Mouse (Mus musculus) E14TG2a.4 (cell line): ENCODE measurements at regions not wholly inside any gene's neighbourhood (a gene's known extent, or its start where the extent isn't known, plus 50 kb on each side); places are given as distances from the start of the nearest gene placed in this dataset.

ENCODE experiments used
- H3K27me3 ChIP-seq: 2 replicates; pipeline ENCODE4 v1.6.1; 2014; ENCODE audit warnings: low read length, control low read depth; ENCODE audit not compliant: insufficient read depth
- H3K36me3 ChIP-seq: 2 replicates; pipeline ENCODE4 v1.6.1; 2014; ENCODE audit warnings: low read length, control low read depth; ENCODE audit not compliant: insufficient read depth
- H3K4me1 ChIP-seq: replicated peaks from 2 replicates; pipeline ENCODE4 v1.6.1; 2014; ENCODE audit warnings: low read depth, low read length, control low read depth
- H3K4me3 ChIP-seq: replicated peaks from 2 replicates; pipeline ENCODE4 v1.5.1; 2014; ENCODE audit warnings: mild to moderate bottlenecking, low read length
- H3K9me3 ChIP-seq: 2 replicates; pipeline ENCODE4 v1.6.1; 2014; ENCODE audit warnings: low read length, control low read depth
- CTCF ChIP-seq: conservative IDR thresholded peaks from 2 replicates; pipeline ENCODE4 v1.5.1; 2014; ENCODE audit warnings: low read length
- NANOG ChIP-seq: IDR thresholded peaks from 2 replicates; pipeline ENCODE4 v1.6.1; 2014; ENCODE audit warnings: borderline replicate concordance, low read length, mixed read lengths
- POU5F1 ChIP-seq: IDR thresholded peaks from 2 replicates; pipeline ENCODE4 v1.6.1; 2014; ENCODE audit warnings: low read length, borderline replicate concordance

DNA sequence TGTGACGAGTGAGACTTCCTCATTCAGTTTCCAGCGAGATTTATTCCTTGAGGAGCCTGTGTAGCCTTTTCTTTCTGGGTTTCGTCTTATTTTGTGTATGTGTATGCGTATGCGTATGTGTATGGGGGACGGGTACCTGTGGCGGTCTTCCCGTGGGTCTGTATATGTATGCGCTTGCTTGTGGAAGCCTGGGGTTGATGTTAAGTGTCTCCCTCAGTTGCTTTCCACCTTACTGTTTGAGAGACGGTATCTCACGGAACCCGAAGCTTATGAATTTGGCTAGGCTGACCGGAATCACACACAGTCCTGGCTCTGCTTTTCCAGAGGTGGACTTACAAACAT is 87.1 kb downstream of the Ankrd50 start:
- no peak for TF ChIP-seq NANOG
- TF ChIP-seq POU5F1, result no peak
- no peak for TF ChIP-seq CTCF
- no peak overlapping the region for H3K4me3 ChIP-seq
- H3K36me3 ChIP-seq, result no peaks in the 10 kb centered on the region
- H3K27me3 ChIP-seq, result no peaks in the 10 kb centered on the region
- H3K9me3 ChIP-seq, result no peaks in the 10 kb centered on the region
- no peaks in the 10 kb centered on the region for H3K4me1 ChIP-seq

DNA sequence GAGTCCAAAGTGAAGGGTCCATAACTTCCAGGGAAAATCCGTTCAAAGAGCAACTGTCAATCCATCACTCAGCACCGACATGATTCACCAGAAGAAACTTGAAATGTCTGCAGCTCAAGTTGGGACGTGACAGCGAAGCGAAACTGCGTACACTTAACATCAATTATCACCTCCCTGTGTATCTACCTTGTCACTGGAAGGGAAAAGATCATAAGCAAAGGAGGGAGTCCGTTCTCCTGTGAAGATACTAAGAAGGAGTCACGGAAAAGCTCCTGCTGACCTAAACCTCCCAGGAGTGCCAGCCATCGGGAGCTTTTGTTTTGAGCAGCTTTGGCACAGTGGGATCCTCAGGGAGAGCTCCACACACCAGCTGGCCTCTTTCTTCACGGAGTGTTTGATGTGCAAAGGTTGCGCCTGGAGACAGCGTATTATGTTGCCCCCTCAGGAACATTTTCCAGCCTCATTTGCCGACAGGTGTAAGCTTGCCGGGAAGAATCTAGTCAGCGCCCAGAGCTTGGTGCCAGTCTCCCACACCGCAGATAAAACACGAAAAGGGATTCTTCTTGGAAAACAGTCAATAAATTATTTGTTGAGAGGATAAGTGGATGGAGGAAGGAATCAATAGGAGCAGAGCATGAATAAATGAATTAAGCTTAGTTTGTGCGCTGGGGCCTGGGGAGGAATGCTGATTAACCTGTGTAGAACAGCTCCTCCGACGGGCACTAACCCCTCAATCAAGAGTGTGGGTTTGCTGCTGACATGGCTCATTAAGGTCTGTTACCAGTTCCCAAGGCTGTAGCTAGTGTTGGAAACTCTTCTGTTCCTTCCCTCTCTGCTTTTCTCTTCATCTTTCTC is 87.7 kb downstream of the Ankrd50 start:
- no peak overlapping the region for H3K4me3 ChIP-seq
- H3K36me3 ChIP-seq, result no peaks in the 10 kb centered on the region
- H3K9me3 ChIP-seq, result no peaks in the 10 kb centered on the region
- H3K27me3 ChIP-seq, result no peaks in the 10 kb centered on the region
- no peaks in the 10 kb centered on the region for H3K4me1 ChIP-seq
- TF ChIP-seq NANOG (no peak), CTCF (no peak), POU5F1 (no peak)

DNA sequence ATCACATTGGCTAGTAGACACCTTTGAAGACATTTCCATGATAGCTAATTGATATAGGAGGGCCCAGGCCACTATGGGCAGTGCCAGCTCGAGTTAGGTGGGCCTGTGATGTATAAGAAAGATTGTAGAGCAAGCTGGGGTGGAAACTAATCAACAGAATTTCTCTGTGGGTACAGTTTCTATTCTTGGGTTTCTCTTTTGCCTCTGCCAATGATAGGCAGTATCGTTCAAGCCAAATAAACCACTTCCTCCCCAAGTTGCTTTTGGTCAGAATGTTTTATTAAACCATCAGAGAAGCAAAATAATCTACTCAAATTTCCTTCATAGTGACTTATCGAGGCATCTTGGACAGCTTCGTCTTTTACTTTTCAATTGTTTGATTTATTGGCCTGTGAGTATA is 90.3 kb downstream of the Ankrd50 start:
- Histone ChIP-seq H3K27me3 (no peaks in the 10 kb centered on the region), H3K9me3 (no peaks in the 10 kb centered on the region), H3K4me3 (no peak overlapping the region), H3K4me1 (no peaks in the 10 kb centered on the region), H3K36me3 (no peaks in the 10 kb centered on the region)
- no peak for TF ChIP-seq POU5F1
- no peak for TF ChIP-seq NANOG
- TF ChIP-seq CTCF, result no peak

DNA sequence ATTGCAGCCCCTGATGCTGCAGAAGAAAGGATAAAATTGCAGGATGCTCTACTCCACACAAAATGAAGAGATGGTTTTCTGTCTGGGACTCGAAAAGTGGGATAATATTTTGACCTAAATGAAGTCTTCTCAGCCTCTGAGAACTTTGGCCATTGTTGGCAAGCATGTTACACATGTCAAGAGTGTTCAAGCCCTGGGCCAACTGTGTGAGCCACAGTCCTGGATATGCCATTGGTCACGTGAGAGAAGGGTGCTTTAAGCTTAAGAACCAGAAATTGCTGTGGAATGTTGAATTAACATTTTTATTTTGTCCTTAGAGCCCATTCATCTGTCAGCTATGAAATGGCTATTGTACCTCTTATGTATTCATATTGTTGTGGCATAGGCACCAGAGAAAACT is 95.0 kb downstream of the Ankrd50 start:
- Histone ChIP-seq H3K4me1 (no peaks in the 10 kb centered on the region), H3K36me3 (no peaks in the 10 kb centered on the region), H3K4me3 (no peak overlapping the region), H3K27me3 (no peaks in the 10 kb centered on the region), H3K9me3 (no peaks in the 10 kb centered on the region)
- no peak for TF ChIP-seq NANOG
- no peak for TF ChIP-seq POU5F1
- TF ChIP-seq CTCF, result no peak

DNA sequence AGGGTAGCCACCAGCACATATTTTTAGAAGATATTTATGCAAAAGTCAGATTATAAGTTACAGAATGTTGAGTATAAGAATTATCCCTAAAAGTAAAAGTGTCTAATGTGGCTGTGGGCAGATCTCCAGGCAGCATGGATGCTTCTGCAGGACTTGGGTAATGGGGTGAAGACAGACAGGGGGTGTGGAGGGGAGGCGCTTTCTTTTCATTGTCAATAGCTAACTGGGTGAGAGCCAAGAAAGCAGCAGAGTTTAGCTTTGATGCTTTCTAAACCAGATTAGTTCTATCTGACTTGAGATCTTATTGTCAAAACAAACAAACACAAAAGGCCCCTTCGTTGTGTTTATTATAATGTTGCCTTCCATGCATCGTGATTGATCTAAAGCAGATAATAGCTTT is 95.7 kb downstream of the Ankrd50 start:
- H3K4me1 ChIP-seq, result no peaks in the 10 kb centered on the region
- H3K27me3 ChIP-seq, result no peaks in the 10 kb centered on the region
- TF ChIP-seq NANOG (no peak), POU5F1 (no peak), CTCF (no peak)
- no peak overlapping the region for H3K4me3 ChIP-seq
- no peaks in the 10 kb centered on the region for H3K36me3 ChIP-seq
- H3K9me3 ChIP-seq, result no peaks in the 10 kb centered on the region

DNA sequence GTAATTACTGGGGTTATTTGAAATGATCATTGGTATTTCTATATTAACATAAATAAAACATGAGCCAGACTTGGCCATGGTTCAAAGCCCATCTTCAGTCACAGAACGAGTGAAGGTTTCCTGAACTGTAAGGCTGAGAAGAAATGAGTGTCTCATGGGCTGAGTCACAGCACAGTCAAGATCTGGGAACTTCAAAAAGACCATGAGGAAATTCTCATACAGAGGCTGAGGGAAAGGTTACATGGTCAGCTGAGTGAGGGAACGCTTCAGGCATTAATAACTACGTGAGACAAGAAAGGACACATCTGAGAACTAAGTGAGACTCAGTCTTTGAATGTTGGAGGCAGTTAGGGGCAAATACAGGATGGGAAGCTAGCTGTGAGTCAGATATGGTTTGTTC is 101.9 kb downstream of the Ankrd50 start:
- TF ChIP-seq CTCF (no peak), POU5F1 (no peak), NANOG (no peak)

DNA sequence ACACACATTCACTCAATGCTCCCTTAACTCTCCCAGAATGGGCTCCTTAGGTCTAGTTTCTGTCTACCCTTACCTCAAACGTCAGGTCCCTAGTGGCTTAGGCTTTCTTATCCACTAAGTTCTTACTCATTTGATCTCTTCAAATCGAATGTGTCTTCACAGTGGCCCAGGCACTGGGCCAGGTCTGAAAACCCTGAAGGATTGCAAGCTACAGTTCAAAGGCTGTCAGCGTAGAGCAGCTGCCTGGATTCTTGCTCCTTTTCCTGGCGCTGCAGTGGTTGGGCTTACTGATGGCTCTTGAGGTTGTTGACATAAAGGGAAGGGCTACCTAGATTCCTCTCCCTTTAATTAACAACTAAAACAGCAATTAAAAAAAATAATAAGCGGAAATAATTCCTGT is 103.0 kb downstream of the Ankrd50 start:
- H3K9me3 ChIP-seq, result peaks cover 6% of the 10 kb centered on the region; the same call in 1 of the 2 replicates
- no peaks in the 10 kb centered on the region for H3K4me1 ChIP-seq
- H3K27me3 ChIP-seq, result no peaks in the 10 kb centered on the region
- no peaks in the 10 kb centered on the region for H3K36me3 ChIP-seq
- no peak for TF ChIP-seq CTCF
- no peak for TF ChIP-seq NANOG
- no peak for TF ChIP-seq POU5F1
- H3K4me3 ChIP-seq, result no peak overlapping the region

More for the DNA sequence above, 101.9 kb downstream of the Ankrd50 start:
- no peaks in the 10 kb centered on the region for H3K36me3 ChIP-seq
- H3K27me3 ChIP-seq, result no peaks in the 10 kb centered on the region
- no peaks in the 10 kb centered on the region for H3K4me1 ChIP-seq
- H3K9me3 ChIP-seq, result peaks cover 5% of the 10 kb centered on the region; the same call in 1 of the 2 replicates
- no peak overlapping the region for H3K4me3 ChIP-seq

DNA sequence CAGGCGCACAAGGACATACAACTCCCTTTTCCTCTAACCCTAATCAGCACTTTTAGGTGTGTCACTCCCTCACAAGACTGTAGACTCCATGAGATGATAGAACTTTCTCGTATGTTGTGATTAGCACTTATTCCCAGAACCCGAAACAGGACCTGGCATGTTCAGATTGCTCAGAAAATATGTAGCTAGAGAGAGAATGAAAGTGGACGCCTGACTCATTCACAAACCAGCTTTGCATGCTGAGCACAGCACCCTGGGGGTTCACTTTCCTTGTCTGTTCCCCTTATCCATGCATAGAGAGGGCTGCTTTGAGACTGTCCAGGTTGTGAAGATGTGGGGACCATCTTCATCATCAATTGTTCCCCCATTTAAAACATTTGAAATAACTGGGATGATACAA is 111.0 kb downstream of the Ankrd50 start:
- no peaks in the 10 kb centered on the region for H3K27me3 ChIP-seq
- no peak for TF ChIP-seq POU5F1
- TF ChIP-seq CTCF, result no peak
- no peak for TF ChIP-seq NANOG
- H3K36me3 ChIP-seq, result no peaks in the 10 kb centered on the region
- no peak overlapping the region for H3K4me3 ChIP-seq
- peaks cover 6% of the 10 kb centered on the region; the same call in 1 of the 2 replicates for H3K9me3 ChIP-seq
- H3K4me1 ChIP-seq, result no peaks in the 10 kb centered on the region

DNA sequence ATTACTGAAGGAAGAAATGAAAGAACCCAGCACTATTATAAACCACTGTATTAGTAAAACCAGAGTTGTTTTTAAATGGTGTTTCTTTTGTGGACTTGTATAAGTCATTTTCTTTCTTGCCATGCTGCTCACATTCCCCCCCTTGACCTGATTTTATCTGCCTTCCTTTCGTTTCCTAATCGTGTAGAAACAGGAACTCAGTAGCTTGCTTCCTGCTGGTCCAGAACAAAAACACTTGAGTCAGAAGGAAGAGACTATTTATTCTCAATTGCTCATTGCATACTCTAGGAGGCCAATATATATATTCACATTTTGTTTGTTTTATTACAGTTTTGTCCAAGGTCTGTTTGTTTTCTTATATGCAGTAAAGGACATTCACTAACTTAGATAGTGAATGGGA is 112.9 kb downstream of the Ankrd50 start:
- Histone ChIP-seq H3K9me3 (no peaks in the 10 kb centered on the region), H3K36me3 (no peaks in the 10 kb centered on the region), H3K4me1 (no peaks in the 10 kb centered on the region), H3K4me3 (no peak overlapping the region), H3K27me3 (no peaks in the 10 kb centered on the region)
- no peak for TF ChIP-seq CTCF
- TF ChIP-seq NANOG, result no peak
- no peak for TF ChIP-seq POU5F1

DNA sequence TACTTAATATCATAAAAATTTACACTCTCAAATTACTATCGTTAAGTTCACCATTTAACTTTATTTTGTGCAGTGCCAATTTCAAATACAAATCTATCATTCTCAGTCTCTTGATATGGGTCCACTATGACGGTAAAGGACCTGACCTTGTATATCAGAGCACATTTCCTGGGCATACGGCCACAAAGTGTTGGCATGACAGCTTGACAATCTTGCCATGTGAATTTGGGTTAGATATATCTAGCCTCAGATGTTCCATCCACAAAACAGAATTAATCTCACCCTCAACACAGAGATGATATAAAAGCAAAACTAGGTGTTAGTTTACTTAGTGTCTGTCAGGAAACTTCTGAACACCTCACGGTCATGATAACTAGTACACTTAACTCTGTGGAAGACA is 120.8 kb downstream of the Ankrd50 start:
- Histone ChIP-seq H3K4me1 (no peaks in the 10 kb centered on the region), H3K9me3 (no peaks in the 10 kb centered on the region), H3K36me3 (no peaks in the 10 kb centered on the region), H3K4me3 (no peak overlapping the region), H3K27me3 (no peaks in the 10 kb centered on the region)
- TF ChIP-seq POU5F1, result no peak
- TF ChIP-seq CTCF, result no peak
- no peak for TF ChIP-seq NANOG
